Mouse (Mus musculus) testis, postnatal 14 days (tissue): ENCODE results near the gene 1700122O11Rik.

Experiments
- DNase-seq: peaks from one replicate; pipeline ENCODE4 v3.0.0; 2021; ENCODE audit warnings: low spot score

Gene 1700122O11Rik

DNA sequence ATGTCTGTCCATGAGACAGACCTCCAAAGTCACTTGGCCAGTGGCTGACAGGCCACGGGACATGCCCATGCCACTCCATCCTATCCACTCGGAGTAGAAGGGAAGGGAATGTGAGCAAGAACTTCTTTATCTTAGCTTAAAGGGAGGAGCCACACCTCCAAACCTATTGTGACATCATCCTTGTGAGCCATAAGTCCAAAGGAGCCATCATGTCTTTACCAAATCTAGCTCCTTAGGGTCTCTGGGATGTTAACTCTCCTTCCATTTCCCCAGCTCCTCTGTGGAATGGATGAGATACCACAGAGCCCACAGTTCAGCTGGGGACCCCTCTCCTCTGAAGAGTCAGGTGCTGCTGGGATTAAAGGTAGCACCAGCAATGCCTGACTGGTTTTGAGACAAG lies at the start of gene 1700122O11Rik:
1700122O11Rik (minus strand) TSS at position 101 of the 400 bp plus-strand sequence.
- DNase-seq, result no peak

DNA sequence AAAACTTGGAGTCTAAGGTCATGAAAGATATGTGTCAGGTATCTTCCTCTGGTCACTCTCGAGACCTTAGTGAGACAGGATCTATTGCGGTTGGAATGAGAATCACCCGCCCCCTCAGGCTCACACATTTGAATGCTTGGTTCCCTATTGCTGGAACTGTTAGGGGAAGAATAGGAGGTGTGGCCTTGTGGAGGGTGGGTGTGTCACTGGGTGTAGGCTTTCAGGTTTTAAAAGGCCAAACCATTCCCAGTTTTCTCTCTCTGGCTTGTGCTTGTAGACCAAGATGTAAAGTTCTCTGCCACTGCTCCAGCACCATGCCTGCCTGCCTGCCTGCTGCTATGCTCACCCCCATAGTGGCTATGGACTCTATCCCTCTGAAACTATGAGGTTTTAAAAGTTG lies 42.5 kb upstream of the 1700122O11Rik start:
- DNase-seq, result no peak

DNA sequence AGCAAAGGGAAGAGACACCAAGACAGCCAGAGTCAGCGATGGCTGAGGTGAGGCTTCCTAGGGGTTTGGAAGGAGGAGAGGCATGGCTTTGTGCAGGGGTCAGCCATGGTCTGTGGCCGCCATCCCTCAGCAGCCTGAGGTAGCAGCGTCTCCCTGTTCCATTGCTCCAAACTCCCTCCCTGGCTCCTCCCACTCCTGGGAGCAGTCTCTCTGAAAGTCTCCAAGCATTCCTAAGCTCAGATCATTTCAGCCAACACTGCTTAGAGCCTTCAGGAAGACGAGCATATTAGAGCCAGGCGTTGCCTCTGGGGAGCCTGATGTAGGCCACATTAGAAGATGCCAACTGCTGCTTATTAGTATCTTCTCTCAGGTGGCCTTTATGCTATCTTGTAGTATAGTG lies 29.6 kb upstream of the 1700122O11Rik start:
- DNase-seq, result no peak

DNA sequence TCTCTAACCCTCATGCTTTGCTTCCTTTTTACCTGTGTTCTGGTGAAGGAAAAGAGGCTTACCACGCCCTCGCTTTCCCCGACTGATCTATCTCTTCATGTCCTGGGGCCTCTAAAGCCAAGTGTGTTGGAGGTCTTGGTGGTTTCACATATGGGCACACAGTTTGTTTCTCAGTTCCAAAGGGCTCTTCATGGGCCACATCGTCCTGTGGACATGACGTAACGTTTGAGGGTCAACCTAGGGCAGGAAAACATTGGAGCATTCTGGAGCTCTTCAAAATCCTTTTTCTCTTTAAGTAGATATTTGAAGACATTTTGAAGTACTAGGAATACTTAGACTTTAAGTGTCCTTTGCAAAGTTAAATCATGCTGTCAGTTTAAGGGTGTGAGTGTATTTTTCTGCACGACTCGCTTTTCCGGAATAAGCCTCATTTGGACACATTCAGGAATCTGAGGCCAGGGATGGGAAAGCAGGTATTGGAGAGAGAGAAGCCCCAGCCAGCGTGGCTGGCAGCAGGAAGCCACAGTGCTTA lies 29.1 kb upstream of the 1700122O11Rik start:
- no peak for DNase-seq

DNA sequence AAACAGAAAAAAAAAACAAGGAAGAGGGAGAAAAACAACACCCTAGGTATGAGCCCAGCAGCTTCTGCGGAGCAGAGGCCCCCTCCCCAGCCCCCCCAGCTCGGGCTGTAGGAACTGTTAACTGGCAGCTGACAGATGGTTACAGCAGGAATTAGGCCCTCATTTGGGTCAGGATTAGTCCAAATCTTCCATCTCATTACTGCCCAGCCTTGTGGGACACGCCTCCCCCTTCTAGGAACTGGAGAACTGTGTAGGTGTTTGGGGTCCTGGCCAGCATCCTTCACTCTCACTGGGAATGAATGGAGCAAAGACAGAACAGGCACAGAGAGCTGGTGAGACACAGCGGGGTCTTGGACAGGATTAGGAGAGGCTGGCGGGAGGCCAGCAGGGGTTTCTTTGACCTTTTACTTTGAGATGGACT lies 27.0 kb upstream of the 1700122O11Rik start:
- DNase-seq, result no peak

DNA sequence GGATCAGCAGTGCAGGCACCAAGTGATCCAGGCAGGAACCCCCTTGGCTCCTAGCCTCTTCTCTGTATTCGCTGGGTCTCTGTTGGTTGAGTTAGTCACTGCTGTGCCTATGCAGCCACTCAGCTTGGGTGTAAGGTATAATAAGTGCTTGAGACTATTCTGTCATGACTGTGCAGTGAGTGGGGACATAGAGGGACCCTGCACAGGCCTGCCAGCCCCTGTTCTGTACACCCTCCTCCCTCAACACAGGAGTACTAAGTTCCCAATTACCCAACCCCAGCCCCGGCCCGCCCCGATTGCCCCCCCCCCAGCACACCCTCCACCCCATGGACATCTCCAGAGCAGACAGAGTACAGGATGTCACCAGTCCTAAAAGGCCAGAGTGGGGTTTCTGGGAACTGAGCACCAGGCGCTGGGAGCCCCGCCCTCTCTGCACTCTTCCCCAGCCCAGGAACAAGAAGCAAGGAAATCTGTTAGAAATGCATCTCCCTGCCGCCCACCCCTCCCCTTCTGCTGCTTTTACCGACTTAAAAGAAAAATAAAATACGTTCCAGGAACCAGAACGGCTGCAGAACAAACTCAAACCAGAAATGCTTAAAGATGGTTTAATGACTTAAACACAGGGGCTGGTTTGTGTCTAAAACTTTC lies 26.2 kb upstream of the 1700122O11Rik start:
- no peak for DNase-seq

DNA sequence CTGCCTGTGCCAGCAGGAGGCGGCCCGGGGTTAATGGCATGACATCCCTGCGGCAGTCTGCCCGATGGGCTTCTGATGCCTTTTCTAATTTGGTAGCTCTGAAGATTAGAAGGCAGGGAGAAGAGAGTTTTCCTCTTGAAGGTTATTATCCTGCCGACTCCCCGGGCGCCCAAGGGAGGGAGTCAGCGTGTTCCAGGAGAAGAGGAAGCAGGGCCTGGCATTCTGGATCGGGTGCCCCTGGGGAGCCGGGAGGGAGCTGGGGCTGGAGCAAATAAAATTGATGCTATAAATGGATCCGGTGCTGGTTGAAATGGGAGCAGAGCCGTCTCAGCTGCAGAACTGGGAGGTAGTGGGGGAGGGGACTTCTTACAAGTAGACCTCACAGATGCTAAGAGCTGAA lies 19.3 kb upstream of the 1700122O11Rik start:
- DNase-seq, result no peak

DNA sequence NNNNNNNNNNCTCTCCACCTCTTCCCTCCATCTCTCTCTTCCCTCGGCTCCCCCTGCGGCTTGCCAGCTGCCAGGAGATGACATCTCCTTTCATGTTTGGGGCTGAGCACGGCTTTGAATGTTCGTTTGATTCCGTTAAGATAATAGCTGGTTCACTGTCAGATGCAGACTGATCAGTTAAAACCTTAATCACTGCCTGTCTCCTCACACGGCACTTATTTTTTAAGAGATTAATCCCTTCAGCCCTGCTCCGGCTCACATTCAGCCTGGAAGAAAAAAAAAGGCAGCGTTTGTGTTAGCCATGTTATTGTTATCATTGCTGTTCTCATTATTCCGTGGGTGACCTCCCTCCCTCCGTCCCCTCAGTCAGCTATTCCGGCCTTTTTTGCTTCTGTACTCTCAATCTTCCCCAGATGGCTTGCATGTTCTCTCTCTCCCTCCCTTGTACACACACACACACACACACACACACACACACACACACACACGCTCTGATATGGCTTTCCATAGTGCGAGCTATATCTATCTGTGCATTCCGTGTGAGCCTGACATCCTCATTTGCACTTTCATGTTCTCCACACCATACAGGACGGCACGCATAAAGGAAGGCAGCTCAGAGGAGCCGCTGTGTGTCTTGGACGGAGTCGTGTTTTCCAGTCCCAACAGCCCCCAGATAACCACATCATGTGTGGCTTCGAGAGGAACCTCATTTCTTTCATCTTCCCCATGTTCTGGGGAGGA lies 17.2 kb upstream of the 1700122O11Rik start:
- no peak for DNase-seq

DNA sequence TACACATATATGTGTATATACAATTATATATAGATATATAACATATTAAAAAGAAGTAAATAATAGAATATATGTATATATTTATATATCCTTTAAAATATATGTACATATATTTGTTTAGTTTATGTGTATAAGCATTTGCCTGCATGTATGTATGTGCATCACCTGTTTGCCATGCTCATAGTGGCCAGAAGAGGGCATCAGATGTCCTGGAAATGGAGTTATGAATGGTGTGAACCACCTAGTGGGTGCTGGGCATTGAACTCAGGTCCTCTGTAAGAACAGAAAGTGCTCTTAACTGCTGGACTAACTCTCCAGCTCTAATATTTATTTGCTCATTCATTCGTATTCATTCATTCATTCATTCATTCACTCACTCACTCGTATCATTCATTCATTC lies 15.6 kb upstream of the 1700122O11Rik start:
- no peak for DNase-seq

DNA sequence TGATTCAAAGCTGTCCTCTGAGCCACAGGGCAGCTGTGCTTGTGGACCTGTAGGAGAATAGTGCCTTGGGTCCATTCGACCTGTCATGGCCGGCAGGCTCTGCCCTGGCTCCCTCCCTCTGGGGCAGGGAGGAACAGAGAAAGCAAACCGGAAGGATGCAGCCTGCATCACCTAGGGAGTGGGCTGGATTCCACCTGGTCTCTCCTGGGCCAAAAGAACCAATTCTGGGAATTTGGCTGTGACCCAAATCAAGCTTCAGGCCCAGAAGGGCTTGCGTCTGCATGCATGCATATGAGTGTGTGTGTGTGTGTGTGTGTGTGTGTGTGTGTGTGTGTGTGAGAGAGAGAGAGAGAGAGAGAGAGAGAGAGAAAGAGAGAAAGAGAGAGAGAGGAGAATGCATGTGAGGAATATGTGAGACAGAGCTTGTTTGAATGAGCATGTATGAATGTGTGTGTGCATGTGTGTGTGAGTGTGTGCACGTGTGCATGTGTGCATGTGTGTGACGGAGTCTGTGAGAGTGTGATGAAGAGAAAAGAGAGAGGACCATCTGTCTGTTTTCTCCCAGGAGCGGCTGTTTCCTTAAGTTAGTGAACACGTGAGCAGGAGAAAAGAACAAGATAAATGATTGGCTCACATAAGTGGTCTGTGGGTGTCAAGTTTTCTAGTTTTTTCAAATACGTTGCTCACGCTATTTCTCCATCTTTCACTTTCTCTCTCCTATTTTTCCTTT lies 14.4 kb upstream of the 1700122O11Rik start:
- DNase-seq, result no peak

DNA sequence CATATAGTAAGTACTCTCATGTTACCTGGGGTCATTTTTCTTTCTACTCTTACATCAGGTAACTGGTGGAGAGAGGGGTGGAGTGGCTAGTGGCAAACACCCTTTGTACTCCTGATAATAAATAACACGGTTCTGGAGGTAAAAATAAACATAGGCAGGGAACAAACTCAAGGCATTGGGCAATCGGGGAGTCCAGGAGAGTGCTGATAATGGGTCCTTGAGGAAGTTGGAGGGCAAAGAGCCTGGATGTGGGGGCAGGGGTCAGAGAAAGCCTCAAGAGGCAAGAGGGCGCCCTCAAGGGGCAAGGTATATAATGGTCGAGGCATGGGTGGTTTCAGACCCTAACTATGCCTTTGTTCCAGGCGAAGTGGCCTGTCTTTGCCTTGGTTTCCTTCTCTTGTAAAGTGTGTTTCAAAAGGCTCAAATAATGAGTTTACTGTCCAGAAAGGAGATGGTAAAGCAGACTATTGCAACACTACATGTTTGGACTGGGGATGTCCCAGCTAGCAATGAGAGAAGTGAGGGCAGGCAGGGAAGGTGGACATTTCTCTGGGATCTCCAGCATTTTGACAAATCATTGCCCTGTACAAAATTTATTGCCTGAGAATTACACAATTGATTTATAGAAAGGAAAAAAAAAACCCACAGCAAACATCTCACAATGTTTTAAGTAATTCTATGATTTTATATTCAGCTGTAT lies 13.7 kb upstream of the 1700122O11Rik start:
- DNase-seq, result no peak

DNA sequence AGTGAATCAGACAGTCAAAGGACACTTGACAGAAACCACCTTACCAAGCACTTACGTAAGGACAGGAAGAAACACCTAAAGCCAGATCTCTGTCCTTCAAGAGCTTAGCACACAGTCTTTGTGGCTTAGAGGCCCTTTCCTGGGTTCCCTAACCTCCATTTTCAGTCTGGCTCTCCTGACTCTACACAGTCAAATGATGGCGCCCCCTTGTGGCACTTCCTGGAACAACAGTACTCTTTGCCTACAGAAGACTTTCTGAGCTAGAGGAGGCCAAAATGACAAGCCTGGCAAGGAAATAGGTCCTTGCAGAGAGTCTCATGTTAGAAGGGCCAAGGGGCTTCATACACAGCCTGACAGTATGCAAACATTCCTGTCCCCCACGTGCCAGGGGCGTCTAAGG lies 7.5 kb upstream of the 1700122O11Rik start:
- peak; percentile 69 for DNase-seq

DNA sequence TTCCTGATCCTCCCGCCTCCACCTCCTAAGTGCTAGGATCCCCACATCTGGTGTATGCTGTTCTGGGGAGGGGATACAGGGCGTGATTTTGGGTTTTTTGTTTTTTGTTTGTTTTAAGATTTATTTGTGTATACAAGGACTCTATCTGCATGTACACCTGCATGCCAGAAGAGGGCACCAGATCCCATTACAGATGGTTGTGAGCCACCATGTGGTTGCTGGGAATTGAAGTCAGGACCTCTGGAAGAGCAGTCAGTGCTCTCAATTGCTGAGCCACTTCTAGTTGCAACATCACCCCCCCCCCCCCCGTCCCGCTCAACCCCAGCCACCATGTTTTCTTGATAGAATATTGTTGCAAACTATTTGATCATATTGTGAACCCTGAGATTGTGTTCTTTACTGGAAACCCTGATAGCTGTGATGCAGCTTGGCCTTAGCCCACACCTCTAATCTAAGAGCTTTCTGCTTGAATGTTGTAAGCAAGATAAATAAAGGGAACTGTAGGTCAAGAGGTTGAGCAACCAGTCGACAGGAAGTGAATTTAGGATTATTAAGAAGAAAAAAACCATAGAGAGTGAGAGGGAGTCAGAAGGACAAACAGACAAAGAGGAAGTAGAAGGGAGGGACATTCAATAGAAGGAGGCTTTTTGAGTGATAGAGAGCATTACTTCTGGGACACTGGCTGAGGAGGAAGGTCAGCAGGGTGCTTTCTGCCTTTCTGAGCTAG lies 5.2 kb upstream of the 1700122O11Rik start:
- no peak for DNase-seq

DNA sequence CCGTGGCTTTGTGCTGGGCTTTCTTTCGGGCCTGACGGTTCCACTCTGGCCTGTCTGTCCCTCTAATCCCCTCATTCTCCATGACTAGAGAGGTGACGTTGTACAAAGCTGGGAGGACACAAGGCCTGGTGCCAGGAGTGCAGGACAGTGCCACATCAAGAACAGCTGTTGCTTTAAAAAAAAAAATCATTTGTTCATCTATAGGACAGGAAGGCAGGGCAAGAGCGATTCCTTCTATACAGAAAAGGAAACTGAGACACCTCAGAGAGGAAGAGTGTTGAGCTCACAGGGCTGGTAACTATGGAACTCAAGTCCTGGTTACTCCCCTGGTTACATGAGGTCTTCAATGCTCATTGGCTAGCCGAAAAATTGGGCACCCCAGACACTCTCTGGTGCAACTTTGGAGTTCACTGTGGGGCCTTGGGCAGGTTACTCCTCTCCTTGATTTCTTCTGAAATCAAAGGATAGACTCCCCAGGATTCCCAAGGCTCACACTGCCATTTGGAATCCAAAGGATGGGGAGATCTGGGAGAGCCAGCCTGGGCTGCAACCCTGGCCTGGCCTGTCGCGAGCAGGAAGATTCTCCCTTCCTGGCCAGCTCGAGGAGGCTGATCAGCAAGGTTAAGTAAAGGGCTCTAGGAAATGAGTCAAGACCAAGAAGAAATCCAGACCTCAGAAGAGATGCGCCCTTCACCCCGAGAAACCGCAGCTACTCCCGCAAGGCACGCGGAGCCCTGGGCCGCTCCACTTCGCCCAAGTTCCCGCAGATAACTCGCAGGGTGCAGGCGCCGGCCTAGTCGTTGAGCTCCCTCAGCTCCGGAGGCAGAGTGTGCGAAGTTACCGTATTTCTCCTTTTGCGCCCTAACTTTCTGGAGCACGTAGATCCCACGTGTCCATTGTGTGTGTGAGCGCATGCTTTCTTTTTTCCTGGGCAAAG lies 3.5 kb upstream of the 1700122O11Rik start:
- peak; percentile 57 for DNase-seq

DNA sequence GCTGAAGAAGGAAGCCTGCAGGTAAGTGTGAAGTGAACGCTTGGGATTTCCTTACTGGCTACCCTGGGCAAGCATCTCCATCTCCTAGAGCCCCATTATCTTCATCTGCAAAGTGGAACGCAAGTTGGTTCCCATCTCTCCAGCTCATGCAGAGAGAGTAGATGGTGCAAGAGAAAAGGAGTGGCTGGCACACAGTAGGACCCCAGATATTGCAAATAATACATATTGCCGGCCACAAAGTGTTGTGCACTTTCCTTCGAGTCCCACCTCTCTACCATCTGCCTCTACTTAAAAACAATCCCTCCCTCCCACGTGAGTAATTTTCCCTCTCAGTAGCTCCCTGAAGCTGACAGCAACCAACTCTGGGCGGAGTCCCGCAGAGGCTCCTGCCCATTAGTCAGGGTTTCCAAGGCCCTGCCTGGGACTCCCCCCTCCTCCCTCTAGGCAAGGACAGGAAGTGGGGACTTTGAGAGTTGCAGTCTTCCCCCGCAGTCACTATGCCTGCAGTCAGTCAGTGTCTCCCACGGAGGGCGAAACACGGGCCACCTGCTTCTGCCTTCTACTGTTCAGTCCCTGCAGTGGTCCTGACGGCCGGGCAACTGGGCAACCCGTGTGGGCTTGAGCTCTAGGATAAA lies 1.3 kb upstream of the 1700122O11Rik start:
- peak; percentile 53 for DNase-seq

DNA sequence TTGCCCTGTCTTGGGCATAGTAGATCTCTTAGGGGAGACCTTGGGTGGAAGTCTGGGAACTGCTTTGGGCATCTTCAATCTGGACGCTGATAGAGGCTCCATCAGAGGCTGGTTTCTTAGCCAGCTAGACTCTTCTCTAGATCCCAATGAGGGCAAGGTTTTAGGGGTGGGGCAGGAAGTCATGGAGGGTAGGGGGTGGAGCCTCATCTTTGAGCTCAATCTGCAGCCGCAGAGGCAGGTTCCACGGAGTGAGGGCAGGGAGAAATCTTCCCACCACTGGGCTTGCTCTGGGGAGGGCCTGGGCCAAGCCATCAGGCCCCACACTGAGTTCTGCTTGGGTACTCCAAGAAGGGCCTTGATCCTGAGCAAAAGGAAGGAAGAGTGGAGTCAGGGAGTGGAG lies 1.2 kb downstream of the 1700122O11Rik start:
- no peak for DNase-seq

DNA sequence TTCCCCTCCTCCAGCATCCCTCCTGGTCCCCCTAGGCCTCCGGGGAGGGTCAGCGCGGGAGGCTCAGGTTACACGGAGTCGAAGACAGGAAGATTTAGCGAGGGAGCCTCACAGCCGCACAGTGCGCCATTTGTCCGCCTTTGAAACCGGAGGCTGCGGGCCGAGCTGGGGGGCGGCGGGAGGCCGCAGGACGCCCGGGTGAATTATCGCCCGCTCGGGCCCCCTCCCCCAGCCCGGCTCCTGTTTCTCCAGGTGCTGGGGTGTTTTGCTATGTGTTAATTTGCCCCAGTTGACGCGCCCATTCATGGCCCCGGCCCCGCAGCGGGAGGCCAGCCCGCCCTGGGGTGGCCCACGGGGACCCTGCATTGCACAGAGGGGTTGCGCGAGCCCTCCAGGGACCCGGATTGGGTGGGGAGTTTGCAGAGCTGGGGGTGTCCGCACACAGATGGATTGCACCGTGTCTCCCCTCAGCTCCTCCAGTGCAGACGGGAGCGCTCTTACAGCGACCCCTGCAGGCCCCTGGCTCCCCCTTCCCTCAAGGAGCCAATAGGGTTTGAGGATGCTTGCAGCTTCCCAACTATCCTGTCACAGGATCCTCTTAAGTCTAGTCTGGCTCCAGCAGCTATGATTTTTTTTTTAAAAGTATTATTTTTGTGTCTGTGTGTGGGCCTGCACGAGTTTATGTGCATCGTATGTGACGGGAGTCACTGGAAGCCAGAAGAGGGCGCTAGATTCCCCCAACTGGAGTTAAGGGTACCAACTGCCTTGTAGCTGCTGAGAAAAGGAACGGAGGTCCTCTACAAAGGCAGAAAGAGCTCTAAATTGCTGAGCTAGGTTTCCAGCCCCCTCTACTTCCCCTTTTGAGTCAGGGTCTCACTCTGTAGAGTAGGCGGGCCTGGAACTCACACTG lies 6.3 kb downstream of the 1700122O11Rik start:
- peak; percentile 70 for DNase-seq

DNA sequence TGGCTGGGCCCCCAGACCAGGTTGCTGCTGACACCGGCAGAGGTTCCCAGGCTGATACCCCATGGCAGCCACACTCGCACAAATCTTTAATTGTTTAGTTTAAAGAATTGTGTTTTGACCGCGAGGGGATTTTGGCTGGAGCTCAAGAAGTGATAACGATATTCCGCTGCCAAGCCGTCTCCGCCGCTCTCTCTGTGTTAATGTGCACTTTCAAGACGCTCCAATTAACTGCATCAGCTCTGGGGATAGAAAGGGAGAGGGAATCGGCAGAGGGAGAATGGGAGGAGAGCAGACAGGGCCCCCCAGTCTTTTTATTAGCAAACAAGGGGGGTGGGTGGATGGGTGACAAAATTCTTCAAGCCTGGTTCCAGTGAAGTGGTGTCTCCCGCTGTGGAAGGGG lies 8.9 kb downstream of the 1700122O11Rik start:
- DNase-seq, result no peak

DNA sequence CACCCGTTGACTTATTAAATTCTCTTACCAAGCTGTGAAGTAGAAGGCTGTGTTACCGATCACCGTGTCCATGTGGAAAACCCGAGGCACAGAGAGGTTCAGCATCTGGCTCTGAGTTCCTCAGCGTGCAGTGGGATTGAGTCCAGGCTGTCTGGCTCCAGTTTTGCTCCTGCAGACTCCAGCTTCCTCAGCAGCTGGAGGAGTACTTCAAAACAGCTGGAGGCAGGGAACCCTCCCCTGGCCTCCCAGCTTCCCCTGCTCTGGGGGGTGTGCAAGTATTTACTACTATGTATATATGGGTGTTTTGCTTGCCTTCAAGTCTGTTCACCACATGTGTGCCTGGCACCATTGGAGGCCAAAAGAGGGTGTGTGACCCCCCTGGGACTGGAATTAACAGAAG lies 9.8 kb downstream of the 1700122O11Rik start:
- DNase-seq, result no peak
